In the genomic region with DNA sequence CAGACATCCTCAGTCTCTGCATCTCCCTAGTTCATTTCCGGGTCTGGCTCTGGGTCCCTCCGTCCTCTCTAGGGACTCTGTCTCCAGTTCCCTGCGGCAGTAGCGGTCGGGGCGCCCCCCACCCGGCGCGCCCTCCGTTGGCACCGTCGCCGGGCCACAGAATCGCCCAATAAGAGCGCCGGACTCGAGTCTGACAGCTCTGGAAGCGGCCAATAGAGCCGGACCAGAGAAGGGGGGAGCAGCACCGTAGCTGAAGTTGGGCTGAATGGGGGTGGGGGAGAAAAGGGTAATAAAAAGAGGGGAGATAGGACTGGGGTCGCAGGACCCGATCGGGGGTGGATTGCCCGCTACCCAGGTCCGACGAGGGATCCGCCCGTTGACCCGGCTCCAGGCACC, we compare ENCODE assay signal across 8 mouse cellular contexts. TPM values are rescaled to one million over a fixed set of nuclear protein-coding genes. Genes with fewer than 3 reads are reported as not detected.
DNase-seq lines count a peak whose midpoint lies in the region; ATAC-seq and TF ChIP-seq lines count a peak whose summit lies in the region.

No protein-coding gene starts in this region.

- H3K4me3 ChIP-seq in kidney, adult 2 months (ENCODE audit: insufficient read depth, low read depth, low read length) = peak overlapping the region; percentile 38
- H3K4me3 ChIP-seq in forebrain, embryonic 15.5 days = peak overlapping the region; percentile 83
- peak overlapping the region; percentile 84 for H3K4me3 ChIP-seq in hindbrain, postnatal 0 days (ENCODE audit: low read length)
- peak overlapping the region; percentile 71 for H3K4me3 ChIP-seq in neural tube, embryonic 13.5 days

- 3% methylated on average over 29 of the region's 29 CpGs for WGBS in kidney, adult 2 months
- WGBS in forebrain, embryonic 15.5 days = 0% methylated on average over 29 of the region's 29 CpGs
- WGBS in hindbrain, postnatal 0 days = under 1% methylated on average over 28 of the region's 29 CpGs
- under 1% methylated on average over 29 of the region's 29 CpGs for WGBS in neural tube, embryonic 13.5 days

- DNase-seq in kidney, adult 2 months = peak; percentile 18
- no peak for DNase-seq in kidney, adult 11 months
- peak; percentile 61 to 62 for DNase-seq in cerebellum, adult 18-20 months
- DNase-seq in hindbrain, postnatal 0 days (ENCODE audit: low spot score) = peak; percentile 85
- DNase-seq in liver (peak; percentile 13), MN1 (ENCODE audit: low spot score) (no peak)

- TF ChIP-seq CTCF in kidney, adult 2 months (conservative IDR thresholded peaks at IDR 0.05; ENCODE audit: insufficient read depth, insufficient read length, low read depth, low read length) = no peak
- no peak for TF ChIP-seq CTCF in hindbrain, postnatal 0 days (IDR thresholded peaks at IDR 0.05; ENCODE audit: low read depth)

- peak; percentile 77 for ATAC-seq in forebrain, embryonic 15.5 days (replicated peaks)
- peak; percentile 81 for ATAC-seq in hindbrain, postnatal 0 days
- peak; percentile 82 for ATAC-seq in neural tube, embryonic 13.5 days (ENCODE audit: low read depth)

- peaks cover 7% of the 10 kb centered on the region for H3K27me3 ChIP-seq in kidney, adult 2 months (replicated peaks; ENCODE audit: control insufficient read depth, insufficient read depth, low read length)
- H3K27me3 ChIP-seq in forebrain, embryonic 15.5 days = peaks cover 17% of the 10 kb centered on the region
- H3K27me3 ChIP-seq in hindbrain, postnatal 0 days (ENCODE audit: insufficient read depth, low read length) = no peaks in the 10 kb centered on the region
- H3K27me3 ChIP-seq in neural tube, embryonic 13.5 days = peaks cover 47% of the 10 kb centered on the region

- no peak for TF ChIP-seq POLR2A in kidney, adult 2 months (IDR thresholded peaks at IDR 0.05; ENCODE audit: low read depth, low read length)

- H3K9me3 ChIP-seq in forebrain, embryonic 15.5 days = no peaks in the 10 kb centered on the region
- H3K9me3 ChIP-seq in hindbrain, postnatal 0 days (ENCODE audit: low read length) = no peaks in the 10 kb centered on the region
- H3K9me3 ChIP-seq in neural tube, embryonic 13.5 days = no peaks in the 10 kb centered on the region

- H3K4me1 ChIP-seq in kidney, adult 2 months (ENCODE audit: control insufficient read depth, insufficient read depth, low read length) = no peaks in the 10 kb centered on the region
- H3K4me1 ChIP-seq in forebrain, embryonic 15.5 days = peaks cover 51% of the 10 kb centered on the region
- peaks cover 18% of the 10 kb centered on the region for H3K4me1 ChIP-seq in hindbrain, postnatal 0 days (ENCODE audit: insufficient read depth, low read length)
- peaks cover 57% of the 10 kb centered on the region for H3K4me1 ChIP-seq in neural tube, embryonic 13.5 days (replicated peaks)

- H3K27ac ChIP-seq in kidney, adult 2 months (ENCODE audit: insufficient read depth, low read depth, low read length) = no peak overlapping the region
- H3K27ac ChIP-seq in forebrain, embryonic 15.5 days (replicated peaks) = peak overlapping the region; percentile 87
- H3K27ac ChIP-seq in hindbrain, postnatal 0 days = peak overlapping the region; percentile 88
- peak overlapping the region; percentile 90 for H3K27ac ChIP-seq in neural tube, embryonic 13.5 days (replicated peaks)

- H3K9ac ChIP-seq in forebrain, embryonic 15.5 days (replicated peaks) = peak overlapping the region; percentile 78
- H3K9ac ChIP-seq in hindbrain, postnatal 0 days (replicated peaks; ENCODE audit: low read length) = peak overlapping the region; percentile 83
- peak overlapping the region; percentile 86 for H3K9ac ChIP-seq in neural tube, embryonic 13.5 days

- no peaks in the 10 kb centered on the region for H3K36me3 ChIP-seq in kidney, adult 2 months (ENCODE audit: control insufficient read depth, insufficient read depth, low read length)
- no peaks in the 10 kb centered on the region for H3K36me3 ChIP-seq in forebrain, embryonic 15.5 days
- H3K36me3 ChIP-seq in hindbrain, postnatal 0 days (ENCODE audit: insufficient read depth, low read length) = no peaks in the 10 kb centered on the region
- H3K36me3 ChIP-seq in neural tube, embryonic 13.5 days = no peaks in the 10 kb centered on the region

- H3K4me2 ChIP-seq in forebrain, embryonic 15.5 days (replicated peaks) = peak overlapping the region; percentile 75
- H3K4me2 ChIP-seq in hindbrain, postnatal 0 days (ENCODE audit: low read depth, low read length) = peak overlapping the region; percentile 91
- H3K4me2 ChIP-seq in neural tube, embryonic 13.5 days = peak overlapping the region; percentile 65

RNA-seq across cellular contexts. Expression of a gene that starts 0.4 kb away (rescaled TPM):
- 5.7 and 7.6 TPM in 2 replicates for polyA plus RNA-seq in kidney, adult 2 months (2012; rRNA removed)
- polyA plus RNA-seq in forebrain, embryonic 15.5 days (2015; fragmentation: Nextera tagmentation; extraction: Ambion mirVana) = 5.4 and 5.6 TPM in 2 replicates
- 82.7 and 85.5 TPM in 2 replicates for total RNA-seq in hindbrain, postnatal 0 days (2014; rRNA removed)
- 5.7 and 6.3 TPM in 2 replicates for polyA plus RNA-seq in hindbrain, postnatal 0 days (2015; fragmentation: Nextera tagmentation; extraction: Ambion mirVana)
- 4.0 and 5.3 TPM in 2 replicates for polyA plus RNA-seq in neural tube, embryonic 13.5 days (2015; fragmentation: Nextera tagmentation; extraction: Ambion mirVana)

Comparison
In these comparisons a context has a peak if more than half of its experiments do, and no peak if none do; other contexts are left out.
1. DNase-seq: peak in kidney, adult 2 months (single experiment), cerebellum, adult 18-20 months (2 of 2), hindbrain, postnatal 0 days (single experiment) and liver (single experiment); none in kidney, adult 11 months (single experiment) and MN1 (single experiment).
2. Peak in every context shown above with its lines, with median percentiles within 50 percentile points of each other: H3K4me3 ChIP-seq, ATAC-seq, H3K4me2 ChIP-seq and H3K9ac ChIP-seq.